Mouse (Mus musculus): ENCODE results near the gene Serpinb5. TPM values are rescaled to one million over a fixed set of nuclear protein-coding genes. Genes with fewer than 3 reads are reported as not detected.
A peak's percentile ranks its signal among the peaks of the same experiment; 100 is the strongest.
"Not testable (repeated sequence)": the region's sequence is repeated elsewhere in the genome, so short reads cannot be mapped to it uniquely, and the experiment has no call there.

Gene Serpinb5
- total and polyA plus RNA-seq, 2 experiments from 2014 or later: not detected

GRCm38 (mm10) chr1:106876147-106876546 is 15.2 kb downstream of the Serpinb5 start:
- H3K36me3 ChIP-seq (replicated peaks; ENCODE audit: control insufficient read depth, insufficient read depth, low read length): no peaks in the 10 kb centered on the region
- no peak overlapping the region for H3K27ac ChIP-seq (ENCODE audit: low read depth)
- no peaks in the 10 kb centered on the region for H3K4me1 ChIP-seq (ENCODE audit: control insufficient read depth, insufficient read depth)
- H3K27me3 ChIP-seq (ENCODE audit: control insufficient read depth, insufficient read depth, low read length): no peaks in the 10 kb centered on the region
- TF ChIP-seq CTCF (IDR thresholded peaks at IDR 0.05; ENCODE audit: low read depth): no peak
- TF ChIP-seq EP300 (IDR thresholded peaks at IDR 0.05; ENCODE audit: low read depth): no peak
- no peak overlapping the region for H3K4me3 ChIP-seq (ENCODE audit: low read depth, low read length)
- H3K9ac ChIP-seq (replicated peaks; ENCODE audit: low read depth, low read length): no peak overlapping the region
- ATAC-seq (ENCODE audit: insufficient read depth, low read depth) (no peak), DNase-seq (ENCODE audit: low spot score) (no peak)
- H3K4me2 ChIP-seq (ENCODE audit: low read depth, low read length): no peak overlapping the region
- 68% methylated on average over 3 of the region's 3 CpGs for WGBS
- no peaks in the 10 kb centered on the region for H3K9me3 ChIP-seq (replicated peaks; ENCODE audit: control insufficient read depth, low read length)

- 55% methylated on average over 4 of the region's 4 CpGs for WGBS
- DNase-seq (ENCODE audit: low spot score) (no peak), ATAC-seq (ENCODE audit: insufficient read depth, low read depth) (no peak)
- H3K27ac ChIP-seq (ENCODE audit: low read depth): no peak overlapping the region
- no peaks in the 10 kb centered on the region for H3K4me1 ChIP-seq (ENCODE audit: control insufficient read depth, insufficient read depth)
- H3K27me3 ChIP-seq (ENCODE audit: control insufficient read depth, insufficient read depth, low read length): no peaks in the 10 kb centered on the region
- no peaks in the 10 kb centered on the region for H3K36me3 ChIP-seq (replicated peaks; ENCODE audit: control insufficient read depth, insufficient read depth, low read length)
- H3K4me3 ChIP-seq (ENCODE audit: low read depth, low read length): no peak overlapping the region
- H3K4me2 ChIP-seq (ENCODE audit: low read depth, low read length): no peak overlapping the region
- H3K9me3 ChIP-seq (replicated peaks; ENCODE audit: control insufficient read depth, low read length): no peaks in the 10 kb centered on the region
- TF ChIP-seq EP300 (IDR thresholded peaks at IDR 0.05; ENCODE audit: low read depth) (no peak), CTCF (IDR thresholded peaks at IDR 0.05; ENCODE audit: low read depth) (no peak)
- H3K9ac ChIP-seq (replicated peaks; ENCODE audit: low read depth, low read length): no peak overlapping the region
These were observed 21.8 kb downstream of the Serpinb5 start for GRCm38 (mm10) chr1:106882723-106883122.

- H3K9me3 ChIP-seq (replicated peaks; ENCODE audit: control insufficient read depth, low read length): no peaks in the 10 kb centered on the region
- no peaks in the 10 kb centered on the region for H3K36me3 ChIP-seq (replicated peaks; ENCODE audit: control insufficient read depth, insufficient read depth, low read length)
- no peak for TF ChIP-seq CTCF (IDR thresholded peaks at IDR 0.05; ENCODE audit: low read depth)
- no peak for TF ChIP-seq EP300 (IDR thresholded peaks at IDR 0.05; ENCODE audit: low read depth)
- H3K27ac ChIP-seq (ENCODE audit: low read depth): no peak overlapping the region
- DNase-seq (ENCODE audit: low spot score) (no peak), ATAC-seq (ENCODE audit: insufficient read depth, low read depth) (no peak)
- H3K4me1 ChIP-seq (ENCODE audit: control insufficient read depth, insufficient read depth): no peaks in the 10 kb centered on the region
- H3K4me2 ChIP-seq (ENCODE audit: low read depth, low read length): no peak overlapping the region
- H3K4me3 ChIP-seq (ENCODE audit: low read depth, low read length): no peak overlapping the region
- H3K9ac ChIP-seq (replicated peaks; ENCODE audit: low read depth, low read length): no peak overlapping the region
- H3K27me3 ChIP-seq (ENCODE audit: control insufficient read depth, insufficient read depth, low read length): no peaks in the 10 kb centered on the region
- WGBS: 50% methylated on average over 5 of the region's 5 CpGs
These were observed 22.4 kb downstream of the Serpinb5 start for GRCm38 (mm10) chr1:106883369-106883768.

GRCm38 (mm10) chr1:106883812-106884211 is 22.8 kb downstream of the Serpinb5 start:
- no peak overlapping the region for H3K27ac ChIP-seq (ENCODE audit: low read depth)
- WGBS: 1% methylated on average over 2 of the region's 2 CpGs
- ATAC-seq (ENCODE audit: insufficient read depth, low read depth) (peak; percentile 41; the same call in 1 of the 2 replicates), DNase-seq (ENCODE audit: low spot score) (peak; percentile 14)
- no peaks in the 10 kb centered on the region for H3K27me3 ChIP-seq (ENCODE audit: control insufficient read depth, insufficient read depth, low read length)
- H3K9ac ChIP-seq (replicated peaks; ENCODE audit: low read depth, low read length): no peak overlapping the region
- no peaks in the 10 kb centered on the region for H3K36me3 ChIP-seq (replicated peaks; ENCODE audit: control insufficient read depth, insufficient read depth, low read length)
- H3K9me3 ChIP-seq (replicated peaks; ENCODE audit: control insufficient read depth, low read length): no peaks in the 10 kb centered on the region
- H3K4me2 ChIP-seq (ENCODE audit: low read depth, low read length): no peak overlapping the region
- H3K4me1 ChIP-seq (ENCODE audit: control insufficient read depth, insufficient read depth): no peaks in the 10 kb centered on the region
- H3K4me3 ChIP-seq (ENCODE audit: low read depth, low read length): no peak overlapping the region
- TF ChIP-seq EP300 (IDR thresholded peaks at IDR 0.05; ENCODE audit: low read depth): no peak
- TF ChIP-seq CTCF (IDR thresholded peaks at IDR 0.05; ENCODE audit: low read depth): peak; percentile 45

GRCm38 (mm10) chr1:106895142-106895541 is 34.2 kb downstream of the Serpinb5 start:
- not testable (repeated sequence) for ATAC-seq (ENCODE audit: insufficient read depth, low read depth); DNase-seq (ENCODE audit: low spot score); H3K4me3 ChIP-seq (ENCODE audit: low read depth, low read length); H3K4me1 ChIP-seq (ENCODE audit: control insufficient read depth, insufficient read depth); H3K9ac ChIP-seq (replicated peaks; ENCODE audit: low read depth, low read length); H3K4me2 ChIP-seq (ENCODE audit: low read depth, low read length); H3K9me3 ChIP-seq (replicated peaks; ENCODE audit: control insufficient read depth, low read length); H3K27ac ChIP-seq (ENCODE audit: low read depth); H3K36me3 ChIP-seq (replicated peaks; ENCODE audit: control insufficient read depth, insufficient read depth, low read length); H3K27me3 ChIP-seq (ENCODE audit: control insufficient read depth, insufficient read depth, low read length)

GRCm38 (mm10) chr1:106901406-106901805 is 40.4 kb downstream of the Serpinb5 start:
- H3K36me3 ChIP-seq (replicated peaks; ENCODE audit: control insufficient read depth, insufficient read depth, low read length): no peaks in the 10 kb centered on the region
- no peaks in the 10 kb centered on the region for H3K4me1 ChIP-seq (ENCODE audit: control insufficient read depth, insufficient read depth)
- ATAC-seq (ENCODE audit: insufficient read depth, low read depth): no peak; the same call in 1 of the 2 replicates
- no peak for DNase-seq (ENCODE audit: low spot score)
- TF ChIP-seq EP300 (IDR thresholded peaks at IDR 0.05; ENCODE audit: low read depth) (no peak), CTCF (IDR thresholded peaks at IDR 0.05; ENCODE audit: low read depth) (peak; percentile 73)
- WGBS: 30% methylated on average over 4 of the region's 4 CpGs
- no peaks in the 10 kb centered on the region for H3K27me3 ChIP-seq (ENCODE audit: control insufficient read depth, insufficient read depth, low read length)
- H3K27ac ChIP-seq (ENCODE audit: low read depth): no peak overlapping the region
- H3K4me3 ChIP-seq (ENCODE audit: low read depth, low read length): no peak overlapping the region
- H3K4me2 ChIP-seq (ENCODE audit: low read depth, low read length): no peak overlapping the region
- no peaks in the 10 kb centered on the region for H3K9me3 ChIP-seq (replicated peaks; ENCODE audit: control insufficient read depth, low read length)
- no peak overlapping the region for H3K9ac ChIP-seq (replicated peaks; ENCODE audit: low read depth, low read length)
